Mouse (Mus musculus) hindbrain, embryonic 10.5 days (tissue): ENCODE measurements around the gene Rad1. TPM values are rescaled to one million over a fixed set of nuclear protein-coding genes. Genes with fewer than 3 reads are reported as not detected.
"Not testable (repeated sequence)": the region's sequence is repeated elsewhere in the genome, so short reads cannot be mapped to it uniquely, and the experiment has no call there.

ENCODE experiments used
- DNase-seq: peaks from one replicate; pipeline ENCODE4 v3.0.0-alpha.2; 2017; ENCODE audit warnings: low spot score
- H3K27ac ChIP-seq: fragments of 300-500 bp; sonication (generic); 2 replicates; pipeline ENCODE4 v1.5.1; 2016; ENCODE audit warnings: mild to moderate bottlenecking, moderate library complexity
- H3K27me3 ChIP-seq: fragments of 300-500 bp; sonication (generic); 2 replicates; pipeline ENCODE4 v1.6.1; 2016; ENCODE audit warnings: mild to moderate bottlenecking; ENCODE audit not compliant: poor library complexity, insufficient read depth, severe bottlenecking
- H3K36me3 ChIP-seq: fragments of 300-500 bp; sonication (generic); 2 replicates; pipeline ENCODE4 v1.6.1; 2016; ENCODE audit warnings: mild to moderate bottlenecking, moderate library complexity
- H3K4me1 ChIP-seq: fragments of 300-500 bp; sonication (generic); replicated peaks from 2 replicates; pipeline ENCODE4 v1.6.1; 2016; ENCODE audit warnings: mild to moderate bottlenecking
- H3K4me3 ChIP-seq: fragments of 300-500 bp; sonication (generic); 2 replicates; pipeline ENCODE4 v1.5.1; 2016; ENCODE audit warnings: mild to moderate bottlenecking, moderate library complexity
- H3K9me3 ChIP-seq: fragments of 300-500 bp; sonication (generic); 2 replicates; pipeline ENCODE4 v1.6.1; 2016; ENCODE audit warnings: mild to moderate bottlenecking, moderate library complexity
- WGBS: fragments of 180-500 bp; shearing (Covaris S2); methylation state at CpG from one replicate; pipeline ENCODE4 v1.1.7; 2016; 5-methylcytosine and 5-hydroxymethylcytosine counted together
- polyA plus RNA-seq: library from polyadenylated mRNA; unstranded; fragments of >200 nt; fragmentation: Nextera tagmentation; extraction: Ambion mirVana; gene quantifications from 2 replicates; pipeline ENCODE4 v1.2.1, GENCODE M21; 2016

The Rad1 gene
- polyA plus RNA-seq, 1 experiment from 2014 or later, result 44.3 TPM

DNA sequence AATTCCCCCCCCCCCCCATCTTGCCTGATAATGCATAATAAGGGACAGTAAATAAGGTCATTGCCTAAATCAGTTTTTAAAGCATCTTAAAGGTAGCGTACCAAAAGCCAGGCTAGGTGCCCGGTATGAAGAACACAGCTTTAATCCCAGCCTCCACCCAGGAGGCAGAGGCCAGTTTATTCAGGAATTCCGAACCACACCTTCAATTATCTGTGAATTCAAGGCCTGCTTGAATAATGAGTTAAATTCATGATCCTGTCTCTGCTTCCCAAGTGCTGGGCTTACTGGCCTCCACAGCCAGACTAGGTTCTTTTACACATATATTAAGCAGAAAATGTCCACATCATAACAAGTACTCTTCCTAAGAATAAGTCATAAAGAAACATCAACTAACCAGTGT, 14.9 kb upstream of the Rad1 start:
- Histone ChIP-seq H3K27ac (peak overlapping the region; percentile 92), H3K9me3 (no peaks in the 10 kb centered on the region), H3K36me3 (peaks cover 21% of the 10 kb centered on the region), H3K27me3 (no peaks in the 10 kb centered on the region), H3K4me1 (peaks cover 23% of the 10 kb centered on the region), H3K4me3 (peak overlapping the region; percentile 89)
- no peak for DNase-seq
- 20% methylated on average over 3 of the region's 3 CpGs for WGBS

DNA sequence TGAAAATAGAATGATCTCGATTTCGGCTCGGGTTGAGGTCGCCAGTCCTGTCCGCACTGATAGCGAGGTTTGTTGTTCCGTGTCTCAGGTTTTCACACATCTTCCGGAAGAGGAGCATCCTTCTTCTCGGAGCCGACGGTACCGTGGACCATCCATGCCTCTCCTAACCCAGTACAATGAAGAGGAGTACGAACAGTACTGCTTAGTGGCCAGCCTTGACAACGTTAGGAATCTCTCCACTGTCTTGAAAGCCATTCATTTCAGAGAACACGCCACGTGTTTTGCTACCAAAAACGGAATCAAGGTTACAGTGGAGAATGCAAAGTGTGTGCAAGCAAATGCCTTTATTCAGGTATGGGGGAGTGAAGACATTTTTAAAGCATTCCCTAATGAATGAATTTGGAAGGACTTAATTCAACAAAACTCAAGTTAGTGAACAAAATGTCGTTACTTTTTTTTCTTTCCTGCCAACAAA, 584 bp downstream of the Rad1 start:
- H3K27ac ChIP-seq, result peak overlapping the region; percentile 95
- H3K36me3 ChIP-seq, result peaks cover 56% of the 10 kb centered on the region

DNA sequence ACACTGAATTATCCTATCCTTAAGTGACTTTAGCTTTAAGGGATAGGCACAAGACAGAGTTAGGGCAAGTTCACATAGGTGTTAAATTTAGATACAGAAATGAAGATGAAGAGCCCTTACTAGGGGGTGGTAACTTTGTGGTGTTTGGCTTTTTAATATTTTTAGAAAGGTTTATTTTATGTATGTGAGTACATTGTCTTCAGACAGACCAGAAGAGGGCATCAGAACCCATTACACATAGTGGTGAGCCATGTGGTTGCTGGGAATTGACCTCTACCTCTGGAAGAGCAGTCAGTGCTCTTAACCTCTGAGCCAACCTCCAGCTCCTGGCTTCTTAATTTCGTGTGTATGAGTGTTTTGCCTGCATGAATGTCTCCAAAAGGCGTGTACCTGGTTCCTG, 1.4 kb downstream of the Rad1 start:
- peaks cover 24% of the 10 kb centered on the region for H3K4me1 ChIP-seq
- H3K4me3 ChIP-seq, result peak overlapping the region; percentile 77
- 73% methylated on average over 2 of the region's 2 CpGs for WGBS
- no peaks in the 10 kb centered on the region for H3K27me3 ChIP-seq
- H3K27ac ChIP-seq, result no peak overlapping the region
- no peak for DNase-seq
- peaks cover 56% of the 10 kb centered on the region for H3K36me3 ChIP-seq
- H3K9me3 ChIP-seq, result no peaks in the 10 kb centered on the region

More for the DNA sequence above, 584 bp downstream of the Rad1 start:
- Histone ChIP-seq H3K4me3 (peak overlapping the region; percentile 77), H3K9me3 (no peaks in the 10 kb centered on the region), H3K4me1 (peaks cover 24% of the 10 kb centered on the region), H3K27me3 (no peaks in the 10 kb centered on the region)
- WGBS, result under 1% methylated on average over 18 of the region's 18 CpGs
- DNase-seq, result no peak

DNA sequence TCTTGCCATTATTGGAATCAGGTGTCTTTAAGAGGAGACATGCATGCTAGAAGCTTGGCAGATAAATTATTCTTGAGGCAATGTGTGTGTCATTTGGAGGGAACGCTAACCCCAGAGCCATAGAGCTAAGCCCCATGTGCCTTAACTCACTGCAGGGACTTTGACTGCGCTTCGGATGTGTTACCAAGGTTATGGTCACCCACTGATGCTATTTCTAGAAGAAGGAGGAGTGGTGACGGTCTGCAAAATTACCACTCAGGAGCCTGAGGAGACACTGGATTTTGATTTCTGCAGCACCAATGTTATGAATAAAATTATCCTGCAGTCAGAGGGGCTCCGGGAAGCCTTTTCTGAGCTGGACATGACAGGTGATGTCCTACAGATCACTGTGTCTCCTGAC, 4.3 kb downstream of the Rad1 start:
- no peak for DNase-seq
- Histone ChIP-seq H3K36me3 (peaks cover 64% of the 10 kb centered on the region), H3K9me3 (no peaks in the 10 kb centered on the region), H3K4me1 (peaks cover 13% of the 10 kb centered on the region), H3K4me3 (no peak overlapping the region), H3K27ac (no peak overlapping the region), H3K27me3 (no peaks in the 10 kb centered on the region)
- WGBS, result 91% methylated on average over 5 of the region's 5 CpGs

DNA sequence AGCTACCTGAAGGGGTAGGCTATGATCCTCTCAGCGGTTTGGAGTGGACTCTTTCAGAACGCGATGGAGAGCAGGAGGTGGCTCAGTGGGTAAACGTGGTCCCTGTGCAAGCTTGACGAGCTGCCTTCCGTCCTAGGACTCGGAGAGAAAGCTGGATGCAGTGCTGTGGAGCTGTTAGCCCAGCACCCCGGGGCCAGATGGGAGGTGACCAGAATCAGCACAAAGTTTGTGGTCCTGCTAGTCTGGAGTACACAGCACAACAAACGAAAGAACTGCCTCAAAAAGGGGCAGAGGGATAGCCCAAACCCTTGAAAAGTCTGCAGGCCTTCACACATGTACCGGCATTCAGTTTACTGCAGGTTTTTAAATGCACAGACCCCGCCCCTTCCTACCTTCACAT, 10.1 kb downstream of the Rad1 start:
- H3K36me3 ChIP-seq, result peaks cover 51% of the 10 kb centered on the region

DNA sequence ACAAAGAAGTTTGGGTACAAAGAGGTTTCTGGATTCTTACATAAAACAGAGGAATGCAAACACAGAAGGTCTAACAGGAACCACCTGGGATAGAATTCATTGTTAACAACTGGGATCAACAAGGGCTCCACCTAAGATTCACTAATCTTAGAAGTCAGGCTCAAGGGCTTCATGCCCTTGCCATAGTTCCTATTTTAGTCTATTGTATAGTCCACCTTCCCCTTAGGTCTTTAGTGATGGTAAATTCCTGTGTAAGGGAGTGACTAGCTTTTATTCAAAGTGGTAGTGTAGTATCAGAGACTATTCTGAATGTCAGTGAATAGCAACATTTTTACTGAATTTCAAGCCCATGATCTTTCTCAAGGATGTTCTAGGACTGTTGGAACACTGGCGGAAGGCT, 10.9 kb downstream of the Rad1 start:
- 98% methylated on average over 1 of the region's 1 CpGs for WGBS
- not testable (repeated sequence) for H3K4me1 ChIP-seq, H3K27ac ChIP-seq, H3K27me3 ChIP-seq, DNase-seq, H3K9me3 ChIP-seq, H3K4me3 ChIP-seq
- peaks cover 44% of the 10 kb centered on the region for H3K36me3 ChIP-seq

More for the DNA sequence above, 10.1 kb downstream of the Rad1 start:
- Histone ChIP-seq H3K4me1 (no peaks in the 10 kb centered on the region), H3K4me3 (no peak overlapping the region), H3K9me3 (no peaks in the 10 kb centered on the region), H3K27me3 (no peaks in the 10 kb centered on the region), H3K27ac (no peak overlapping the region)
- DNase-seq, result no peak
- WGBS, result 95% methylated on average over 11 of the region's 11 CpGs

DNA sequence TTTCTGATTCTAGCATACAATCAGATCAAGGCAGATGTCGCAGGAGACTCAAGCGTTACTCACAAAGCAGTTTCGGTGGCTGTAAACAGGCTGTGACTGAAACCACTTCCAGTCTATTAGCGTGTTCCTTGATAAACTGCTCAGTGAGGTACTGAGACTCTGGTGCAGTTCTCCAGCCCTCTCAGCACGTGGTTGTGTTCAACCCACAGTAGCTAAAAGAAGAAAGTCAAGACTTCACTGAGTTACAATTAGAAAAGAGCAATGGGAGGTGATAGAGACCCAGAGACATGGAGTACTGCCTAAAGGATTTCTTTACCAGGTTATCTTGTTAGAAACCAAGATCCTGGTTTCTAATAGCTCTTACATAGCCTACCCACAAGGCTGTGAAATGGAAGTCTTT, 13.8 kb downstream of the Rad1 start:
- WGBS, result 79% methylated on average over 5 of the region's 5 CpGs
- Histone ChIP-seq H3K27me3 (no peaks in the 10 kb centered on the region), H3K4me1 (no peaks in the 10 kb centered on the region), H3K4me3 (no peak overlapping the region), H3K9me3 (no peaks in the 10 kb centered on the region), H3K36me3 (peaks cover 15% of the 10 kb centered on the region), H3K27ac (no peak overlapping the region)
- DNase-seq, result no peak

DNA sequence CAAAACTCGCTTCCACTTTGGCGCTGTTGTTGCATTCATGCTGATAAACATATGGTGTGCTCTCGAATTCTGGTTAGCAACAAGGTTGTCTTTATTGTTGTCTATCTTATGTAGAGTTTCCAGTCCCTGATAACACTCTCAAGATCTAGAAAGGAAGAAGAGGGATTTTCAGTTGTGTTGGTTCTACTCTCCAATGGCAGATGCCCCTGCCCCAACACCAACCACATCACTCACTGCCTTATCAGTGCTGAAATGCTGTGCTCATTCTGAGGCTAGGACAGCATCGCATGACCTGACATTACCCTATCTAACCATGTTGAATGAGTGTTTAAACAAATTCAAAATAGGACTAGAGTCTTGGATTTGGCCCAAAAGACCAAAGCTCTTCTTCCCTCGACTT, 14.2 kb downstream of the Rad1 start:
- no peaks in the 10 kb centered on the region for H3K27me3 ChIP-seq
- no peak overlapping the region for H3K4me3 ChIP-seq
- H3K27ac ChIP-seq, result no peak overlapping the region
- no peak for DNase-seq
- H3K36me3 ChIP-seq, result peaks cover 12% of the 10 kb centered on the region
- no peaks in the 10 kb centered on the region for H3K4me1 ChIP-seq
- no peaks in the 10 kb centered on the region for H3K9me3 ChIP-seq
- 87% methylated on average over 5 of the region's 5 CpGs for WGBS

DNA sequence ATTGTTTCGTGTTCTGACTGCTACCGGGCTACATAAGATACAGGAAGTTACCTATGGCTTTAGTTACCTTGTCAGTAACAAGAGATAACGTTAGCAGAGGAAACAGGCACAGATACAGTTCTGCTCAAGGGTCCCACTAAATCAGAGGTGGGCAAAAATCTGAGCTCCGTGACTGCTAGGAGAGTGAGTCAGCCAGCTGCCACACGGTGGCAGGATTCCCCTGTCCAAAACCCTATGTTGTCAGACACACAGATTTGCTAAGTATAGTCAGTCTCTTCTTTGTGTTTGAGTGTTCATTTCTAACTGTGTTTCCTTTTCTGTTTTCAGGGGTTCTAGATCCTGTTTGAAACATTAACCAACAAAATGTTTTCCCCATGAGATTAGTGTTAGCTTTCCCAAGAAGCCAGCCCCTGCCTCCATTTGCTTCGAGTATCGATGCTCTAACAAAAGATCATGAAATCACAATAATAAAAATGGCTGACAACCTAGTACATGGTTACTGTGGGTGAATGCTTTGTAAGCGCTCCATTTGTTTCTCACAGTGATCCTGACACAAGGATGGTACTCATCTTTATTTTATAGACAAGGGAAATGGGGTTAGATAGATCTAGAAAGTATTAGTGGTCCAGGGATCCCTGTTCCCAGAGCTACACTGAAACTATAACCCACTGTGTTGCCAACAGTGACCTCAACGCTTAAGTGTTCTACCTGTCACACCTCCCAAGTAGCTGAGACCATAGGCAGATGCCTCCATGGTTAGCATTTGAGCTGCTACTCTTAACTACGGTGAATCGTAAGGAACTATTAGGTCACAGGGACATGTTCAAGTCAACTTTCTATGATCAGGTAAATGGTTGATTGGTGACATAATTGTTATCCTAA, 15.3 kb downstream of the Rad1 start:
- no peaks in the 10 kb centered on the region for H3K27me3 ChIP-seq
- no peaks in the 10 kb centered on the region for H3K4me1 ChIP-seq
- peak overlapping the region; percentile 71 for H3K27ac ChIP-seq
- H3K4me3 ChIP-seq, result no peak overlapping the region
- peaks cover 4% of the 10 kb centered on the region for H3K36me3 ChIP-seq
- H3K9me3 ChIP-seq, result no peaks in the 10 kb centered on the region
- peak; percentile 66 for DNase-seq
- WGBS, result 59% methylated on average over 11 of the region's 11 CpGs

DNA sequence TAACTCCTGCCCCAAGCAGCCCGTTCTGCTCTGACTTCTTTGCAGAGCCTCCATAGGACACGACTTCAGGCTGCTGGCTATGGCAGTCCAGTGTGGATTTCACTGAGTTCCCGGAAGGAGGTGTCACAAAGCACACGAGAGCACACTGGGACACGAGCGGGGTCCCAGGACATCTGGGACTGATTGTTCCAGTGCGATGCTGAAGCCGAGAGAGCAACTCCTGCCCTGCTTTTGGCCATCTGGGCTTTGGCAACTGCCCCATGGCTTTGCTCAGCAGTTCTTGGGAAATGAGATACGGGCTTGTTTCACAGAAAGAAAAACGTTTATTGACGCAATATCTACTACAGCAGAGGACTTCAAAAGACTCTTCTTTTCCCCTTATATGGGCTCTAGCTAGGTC, 20.3 kb downstream of the Rad1 start:
- H3K4me3 ChIP-seq, result no peak overlapping the region
- H3K27ac ChIP-seq, result no peak overlapping the region
- H3K27me3 ChIP-seq, result no peaks in the 10 kb centered on the region
- no peaks in the 10 kb centered on the region for H3K36me3 ChIP-seq
- DNase-seq, result peak; percentile 14
- H3K4me1 ChIP-seq, result no peaks in the 10 kb centered on the region
- no peaks in the 10 kb centered on the region for H3K9me3 ChIP-seq
- WGBS, result 64% methylated on average over 11 of the region's 11 CpGs

DNA sequence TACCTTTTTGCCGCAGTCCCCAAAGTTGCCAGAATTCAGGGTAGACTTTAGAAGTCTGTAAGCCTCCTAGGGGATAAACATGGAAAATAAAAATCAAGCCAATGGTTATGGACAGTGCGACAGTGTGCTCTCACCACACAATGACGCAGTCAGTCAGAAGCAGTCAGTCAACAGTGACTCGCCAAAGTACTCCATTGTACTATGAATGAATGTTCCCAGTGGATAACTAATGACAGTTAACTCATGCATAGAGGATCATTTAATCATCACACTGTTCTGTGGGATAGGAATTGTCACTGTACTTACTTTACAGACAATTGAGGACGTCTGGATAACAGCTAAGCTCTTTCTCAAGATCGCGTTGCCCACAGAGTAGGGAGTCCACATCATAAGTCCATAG, 29.3 kb downstream of the Rad1 start:
- no peaks in the 10 kb centered on the region for H3K9me3 ChIP-seq
- WGBS, result 87% methylated on average over 7 of the region's 7 CpGs
- H3K27me3 ChIP-seq, result no peaks in the 10 kb centered on the region
- no peak overlapping the region for H3K4me3 ChIP-seq
- H3K36me3 ChIP-seq, result no peaks in the 10 kb centered on the region
- DNase-seq, result no peak
- no peaks in the 10 kb centered on the region for H3K4me1 ChIP-seq
- no peak overlapping the region for H3K27ac ChIP-seq

DNA sequence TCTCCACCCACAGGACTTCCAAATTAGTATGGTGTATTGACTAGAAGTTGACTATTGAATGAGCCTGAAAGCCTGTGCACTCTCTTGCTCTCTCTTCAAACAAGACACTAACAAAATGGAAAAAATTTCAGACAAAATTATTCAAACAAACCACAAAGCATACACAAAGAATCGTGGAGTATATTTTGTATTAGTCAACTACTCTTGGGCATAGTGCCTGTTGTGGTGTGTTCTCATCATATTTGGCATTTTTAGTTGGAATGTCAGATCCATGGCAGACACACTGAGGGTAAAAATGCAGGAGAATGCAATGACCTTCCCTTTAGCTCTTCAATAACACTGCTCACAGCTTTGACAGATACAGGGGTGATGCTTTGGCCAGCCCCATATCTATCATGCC, 40.1 kb downstream of the Rad1 start:
- no peaks in the 10 kb centered on the region for H3K36me3 ChIP-seq
- H3K27me3 ChIP-seq, result no peaks in the 10 kb centered on the region
- no peaks in the 10 kb centered on the region for H3K9me3 ChIP-seq
- no peak for DNase-seq
- no peak overlapping the region for H3K27ac ChIP-seq
- 72% methylated on average over 1 of the region's 1 CpGs for WGBS
- H3K4me3 ChIP-seq, result no peak overlapping the region
- H3K4me1 ChIP-seq, result no peaks in the 10 kb centered on the region

DNA sequence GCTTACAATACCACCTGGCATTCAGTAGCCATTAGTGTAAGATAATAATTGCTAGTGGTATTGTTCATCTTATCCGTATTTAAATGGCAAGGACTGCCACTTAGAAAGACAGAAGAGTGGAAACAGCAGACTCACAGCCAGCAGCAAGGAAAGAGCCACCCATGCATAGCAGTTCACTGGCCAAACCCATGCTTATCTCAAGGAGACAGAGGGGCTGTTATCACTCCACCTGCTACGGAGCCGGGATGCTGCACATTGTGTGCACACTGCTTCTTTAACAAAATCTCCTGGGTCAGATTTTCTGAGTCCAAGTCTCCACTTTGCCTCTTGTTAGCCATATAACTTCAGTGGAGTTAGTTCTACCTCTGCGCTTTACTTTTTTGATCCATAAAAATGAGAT, 45.5 kb downstream of the Rad1 start:
- Histone ChIP-seq H3K4me3 (no peak overlapping the region), H3K27ac (no peak overlapping the region), H3K27me3 (no peaks in the 10 kb centered on the region), H3K4me1 (no peaks in the 10 kb centered on the region), H3K36me3 (no peaks in the 10 kb centered on the region), H3K9me3 (no peaks in the 10 kb centered on the region)
- no peak for DNase-seq
- 90% methylated on average over 4 of the region's 4 CpGs for WGBS
